Mouse (Mus musculus) 3T3-L1 (cell line): Measurements from ENCODE around the gene Lhx4.
A peak's percentile ranks its signal among the peaks of the same experiment; 100 is the strongest.

Experiments
- DNase-seq: peaks from one replicate; pipeline ENCODE4 v3.0.0-alpha.2; 2015; ENCODE audit warnings: low read depth, low spot score

The Lhx4 gene

GRCm38 (mm10) chr1:155751484-155752255 lies at the start of gene Lhx4:
TSS of gene Lhx4 (minus strand) at chr1:155751684.
- DNase-seq: no peak

- no peak for DNase-seq
Observed at GRCm38 (mm10) chr1:155798000-155798399, 46.5 kb upstream of the Lhx4 start.

GRCm38 (mm10) chr1:155797425-155797824 lies 45.9 kb upstream of the Lhx4 start:
- DNase-seq: no peak

- no peak for DNase-seq
Observed at GRCm38 (mm10) chr1:155796757-155797405, 45.4 kb upstream of the Lhx4 start.

DNA sequence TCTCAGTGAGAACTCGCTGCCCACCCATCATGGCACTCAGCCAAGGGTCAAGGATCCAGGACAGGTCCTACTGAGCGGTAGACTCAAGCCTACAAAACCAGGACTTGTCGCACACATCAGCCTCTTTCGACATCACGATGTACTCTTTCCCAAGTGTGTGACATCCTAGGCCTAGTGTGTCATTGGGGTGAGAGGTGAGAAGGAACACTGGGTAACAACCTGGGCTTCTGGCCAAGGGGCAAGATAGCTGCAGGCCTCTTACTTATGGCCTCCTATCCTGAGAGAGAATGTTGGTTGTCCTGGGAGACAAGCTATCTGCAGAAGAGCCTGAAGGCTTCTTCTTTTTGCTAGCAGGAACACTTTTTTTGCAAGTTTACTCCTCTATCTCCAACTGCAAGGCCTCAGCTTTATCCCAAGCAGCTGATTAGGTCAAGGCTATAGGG lies 44.3 kb upstream of the Lhx4 start:
- DNase-seq: peak; percentile 65

- no peak for DNase-seq
Observed at GRCm38 (mm10) chr1:155794855-155795254, 43.4 kb upstream of the Lhx4 start.

- peak; percentile 31 for DNase-seq
Observed at GRCm38 (mm10) chr1:155791919-155792318, 40.4 kb upstream of the Lhx4 start.

DNA sequence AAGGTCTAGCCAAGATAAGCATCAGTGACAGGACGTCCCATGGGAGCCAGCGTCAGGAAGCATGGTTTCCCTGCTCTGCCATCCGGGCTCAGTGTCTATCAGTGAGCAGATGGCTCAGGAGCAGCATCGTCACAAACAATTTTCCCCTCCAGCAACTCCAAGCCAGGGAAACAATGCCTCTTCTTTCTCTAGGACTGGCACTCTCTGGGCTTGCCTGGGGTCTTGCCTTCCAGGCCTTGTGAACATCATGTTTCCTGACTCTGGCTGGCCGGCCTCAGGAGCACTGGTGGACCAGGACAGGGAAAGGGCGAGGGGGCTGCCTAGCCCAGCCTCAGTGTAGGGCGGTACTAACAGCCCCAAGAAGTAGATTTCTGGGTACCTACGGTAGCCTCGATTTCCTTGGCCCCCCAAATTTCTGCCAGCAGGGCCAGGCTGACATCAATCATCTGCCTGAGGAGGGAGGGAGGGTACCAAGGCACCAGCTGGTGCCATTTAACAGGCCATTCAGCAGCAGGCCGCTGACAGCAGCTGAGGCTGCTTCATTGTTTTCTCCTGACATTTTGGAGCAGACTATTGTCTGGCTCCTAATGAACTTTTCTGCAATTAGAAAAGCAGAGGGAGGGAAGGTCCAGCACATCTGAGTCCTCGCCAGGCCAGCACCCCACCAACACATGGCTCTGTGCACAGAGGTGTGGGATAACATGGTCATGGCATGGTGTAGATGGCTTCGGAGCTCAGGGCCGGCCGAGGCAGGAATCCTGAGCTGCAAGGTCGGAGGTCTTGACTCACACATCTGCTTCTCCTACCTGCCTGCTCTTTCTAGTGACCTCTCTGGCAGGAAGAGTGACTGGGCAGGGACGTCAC lies 38.9 kb upstream of the Lhx4 start:
- DNase-seq: no peak

- peak; percentile 77 for DNase-seq
Observed at GRCm38 (mm10) chr1:155785886-155786285, 34.4 kb upstream of the Lhx4 start.

- DNase-seq: peak; percentile 70
Observed at GRCm38 (mm10) chr1:155784343-155785205, 33.1 kb upstream of the Lhx4 start.

DNA sequence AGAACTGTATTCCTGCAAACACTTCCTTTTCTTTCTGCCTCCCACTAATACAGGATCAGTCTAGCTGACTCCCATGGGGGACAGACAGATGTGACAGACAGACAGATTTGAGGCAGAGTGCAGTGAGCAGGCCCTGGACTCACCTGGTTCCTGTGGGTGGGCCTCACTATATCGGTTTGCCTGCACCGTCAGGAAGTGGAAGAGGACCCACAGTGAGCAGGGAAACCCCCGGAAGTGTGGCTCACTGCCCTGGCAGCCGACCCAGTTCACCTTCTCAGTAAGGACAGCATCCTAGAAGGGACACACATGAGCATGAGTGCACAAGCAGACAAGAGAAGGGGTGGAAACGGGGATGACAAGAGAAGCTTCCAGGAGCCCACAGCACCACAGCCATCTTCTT lies 30.9 kb upstream of the Lhx4 start:
- DNase-seq: no peak

DNA sequence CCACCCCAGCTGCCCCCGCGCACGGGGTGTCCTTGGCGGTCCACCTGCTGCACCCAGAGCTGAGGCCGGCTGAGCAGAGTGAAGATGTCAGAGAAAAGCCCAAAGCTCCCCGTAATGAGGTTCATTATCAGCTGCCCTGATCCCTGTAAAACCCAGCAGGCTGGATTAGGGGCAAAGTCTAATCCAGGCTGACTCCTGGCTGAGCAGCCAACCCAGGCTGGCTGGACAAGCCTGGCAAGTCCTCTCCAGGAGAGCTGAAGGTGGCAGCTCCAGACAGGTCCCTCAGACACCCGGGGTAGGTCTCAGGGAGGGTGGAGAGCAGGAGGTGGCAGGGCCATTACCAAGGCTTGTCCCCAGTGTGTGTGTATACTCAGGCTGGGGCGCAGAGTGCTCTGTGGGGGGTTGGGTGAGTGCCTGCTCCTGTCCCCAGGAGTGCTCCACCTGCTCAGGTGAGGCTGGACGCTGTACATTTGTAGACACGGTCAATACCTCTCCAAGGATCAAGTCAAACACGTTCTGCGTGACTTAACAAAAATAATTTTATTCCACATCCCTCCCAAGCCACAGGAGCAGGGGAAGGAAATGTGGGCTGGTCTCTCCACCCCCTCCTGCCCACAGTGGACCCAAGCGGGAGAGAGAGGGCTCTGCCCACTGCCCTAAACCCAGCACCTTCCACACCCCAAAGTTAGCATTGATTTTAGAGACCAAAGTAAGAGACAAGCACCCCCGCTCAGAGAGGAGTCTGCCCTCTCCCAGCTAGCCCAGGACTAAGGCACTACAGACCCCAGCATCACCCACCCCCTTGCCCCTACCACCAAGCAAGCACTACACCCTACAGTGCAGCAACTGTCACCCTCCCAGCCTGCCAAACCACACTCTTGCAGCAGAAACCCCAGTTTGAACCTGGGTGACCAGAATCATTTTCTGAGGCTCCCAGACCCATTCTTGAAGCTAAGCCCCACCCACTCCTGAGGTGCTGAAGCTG lies 26.4 kb upstream of the Lhx4 start:
- DNase-seq: no peak

DNA sequence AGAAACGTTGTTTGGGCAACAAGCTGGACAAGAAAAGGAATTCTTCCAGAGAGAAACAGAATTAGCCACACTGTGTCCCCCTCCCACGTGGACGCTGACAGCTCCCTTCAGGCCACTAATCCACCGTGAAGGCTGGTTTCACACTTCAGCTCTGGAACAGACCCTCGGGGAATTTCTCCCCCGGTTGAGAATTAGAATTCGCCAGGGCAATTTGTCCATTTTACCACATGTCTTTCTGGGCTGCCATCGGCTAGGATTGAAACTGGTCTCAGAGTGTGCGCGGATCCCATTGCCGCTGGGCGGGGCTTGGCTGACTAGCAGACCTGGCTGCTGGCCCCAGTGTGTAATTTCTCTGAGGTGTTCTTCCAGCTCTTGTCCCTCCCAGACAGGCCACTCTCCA lies 7.7 kb upstream of the Lhx4 start:
- DNase-seq: no peak

GRCm38 (mm10) chr1:155758711-155759110 lies 7.2 kb upstream of the Lhx4 start:
- DNase-seq: no peak

DNA sequence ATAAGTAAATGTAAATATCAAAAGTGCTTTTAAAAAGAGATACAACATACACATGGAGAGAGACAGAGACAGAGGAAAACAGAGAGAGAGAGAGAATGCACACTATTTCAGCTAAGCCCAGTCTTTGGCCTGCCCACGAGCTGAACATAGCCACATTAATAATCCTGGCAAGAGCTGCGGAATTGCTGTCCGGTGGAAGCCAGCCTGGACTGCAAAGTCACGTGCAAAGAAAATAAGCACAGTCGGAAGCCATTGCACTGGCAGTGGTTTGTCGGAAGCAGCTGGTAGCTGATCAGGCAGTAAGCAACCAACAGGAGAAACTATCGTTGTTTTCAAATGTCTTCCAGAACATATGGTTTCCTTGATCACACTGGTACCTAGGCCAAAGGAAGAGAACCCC lies 6.1 kb upstream of the Lhx4 start:
- no peak for DNase-seq

- no peak for DNase-seq
Observed at GRCm38 (mm10) chr1:155753411-155753810, 1.9 kb upstream of the Lhx4 start.

GRCm38 (mm10) chr1:155750517-155751178 lies 836 bp downstream of the Lhx4 start:
- DNase-seq: no peak

- DNase-seq: no peak
Observed at GRCm38 (mm10) chr1:155747911-155748310, 3.6 kb downstream of the Lhx4 start.

GRCm38 (mm10) chr1:155747011-155747410 lies 4.5 kb downstream of the Lhx4 start:
- DNase-seq: no peak
